Mouse (Mus musculus): Measurements from ENCODE around the gene Maz. TPM values are rescaled to one million over a fixed set of nuclear protein-coding genes. Genes with fewer than 3 reads are reported as not detected.
A peak's percentile ranks its signal among the peaks of the same experiment; 100 is the strongest.

The Maz gene
- polyA plus RNA-seq (2012) = 173 and 193 TPM in 2 replicates

DNA sequence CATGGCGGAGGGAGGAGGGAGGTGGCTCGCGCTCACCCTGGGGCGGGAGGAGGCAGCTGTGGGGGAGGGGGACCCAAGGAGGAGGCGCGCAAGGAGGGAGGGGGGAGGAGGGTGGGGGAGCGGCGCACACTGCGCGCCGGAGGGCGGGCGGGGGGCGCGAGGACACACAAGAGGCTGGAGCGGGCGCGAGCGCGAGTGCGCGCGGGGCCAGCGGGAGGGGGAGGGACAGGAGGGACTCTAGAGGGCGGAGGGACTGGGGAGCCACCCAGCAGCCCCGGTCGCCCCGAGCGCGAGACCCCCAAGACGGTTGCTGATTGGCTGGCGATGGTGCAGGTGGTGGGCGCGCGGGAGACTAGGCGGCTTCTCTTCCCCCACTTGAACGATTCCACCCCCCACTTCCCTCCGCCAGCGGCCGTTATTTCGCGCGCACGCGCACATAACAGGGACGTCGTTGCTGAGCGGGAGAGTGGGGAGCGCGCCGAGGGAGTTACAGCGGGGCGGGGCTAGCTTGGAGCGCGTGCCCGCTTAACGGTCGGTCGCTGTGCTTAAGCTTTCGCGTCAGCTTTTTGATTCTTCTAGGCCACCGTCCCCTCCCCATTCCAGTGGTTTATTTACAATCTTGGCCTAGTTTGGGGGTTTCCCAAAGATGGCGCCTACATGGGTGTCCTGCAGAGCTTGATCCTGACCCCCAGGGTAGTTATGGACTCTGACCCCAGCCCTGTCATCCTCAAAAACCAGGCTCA, at the start of gene Maz:
Gene Maz (minus strand): TSS at position 54 of the 743 bp plus-strand sequence.
- Histone ChIP-seq H3K27me3 (ENCODE audit: control insufficient read depth) (no peaks in the 10 kb centered on the region), H3K9me3 (ENCODE audit: control insufficient read depth, low read length) (no peaks in the 10 kb centered on the region), H3K4me1 (ENCODE audit: control insufficient read depth) (peaks cover 78% of the 10 kb centered on the region), H3K4me3 (replicated peaks) (peak within 1 kb of the TSS; percentile 94), H3K36me3 (ENCODE audit: control insufficient read depth) (peaks cover 85% of the 10 kb centered on the region)
- TF ChIP-seq GATA1 (IDR thresholded peaks at IDR 0.05; ENCODE audit: low read length) = no peak
- no peak for TF ChIP-seq TAL1 (IDR thresholded peaks at IDR 0.05; ENCODE audit: low read length)

DNA sequence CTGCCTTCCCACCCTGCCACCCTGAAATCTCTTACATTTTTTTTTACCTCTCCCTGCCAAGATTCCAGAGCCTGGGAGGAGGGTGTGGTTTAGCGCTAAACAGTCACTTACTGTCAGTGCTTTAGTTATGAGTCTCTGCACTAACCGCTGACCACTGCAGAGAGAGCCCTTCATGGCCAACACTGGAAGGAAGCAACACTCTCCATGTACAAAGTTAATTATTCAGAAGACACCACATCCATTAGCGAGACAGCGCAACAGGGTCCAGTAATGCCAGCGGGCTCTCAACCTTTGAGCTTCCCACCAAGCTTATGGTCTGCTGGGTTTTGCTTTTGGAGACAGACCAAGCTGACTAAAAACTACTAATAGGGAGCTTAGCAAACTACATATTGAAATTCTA, 49.4 kb upstream of the Maz start:
- H3K27me3 ChIP-seq (ENCODE audit: control insufficient read depth) = no peaks in the 10 kb centered on the region
- no peaks in the 10 kb centered on the region for H3K36me3 ChIP-seq (ENCODE audit: control insufficient read depth)
- H3K9me3 ChIP-seq (ENCODE audit: control insufficient read depth, low read length) = peaks cover 3% of the 10 kb centered on the region
- H3K4me3 ChIP-seq (replicated peaks) = no peak overlapping the region
- 0 out of 2 replicates have a peak, but pooled peaks cover 2% of the 10 kb centered on the region for H3K4me1 ChIP-seq (ENCODE audit: control insufficient read depth)
- TF ChIP-seq TAL1 (IDR thresholded peaks at IDR 0.05; ENCODE audit: low read length) = no peak
- no peak for TF ChIP-seq GATA1 (IDR thresholded peaks at IDR 0.05; ENCODE audit: low read length)

DNA sequence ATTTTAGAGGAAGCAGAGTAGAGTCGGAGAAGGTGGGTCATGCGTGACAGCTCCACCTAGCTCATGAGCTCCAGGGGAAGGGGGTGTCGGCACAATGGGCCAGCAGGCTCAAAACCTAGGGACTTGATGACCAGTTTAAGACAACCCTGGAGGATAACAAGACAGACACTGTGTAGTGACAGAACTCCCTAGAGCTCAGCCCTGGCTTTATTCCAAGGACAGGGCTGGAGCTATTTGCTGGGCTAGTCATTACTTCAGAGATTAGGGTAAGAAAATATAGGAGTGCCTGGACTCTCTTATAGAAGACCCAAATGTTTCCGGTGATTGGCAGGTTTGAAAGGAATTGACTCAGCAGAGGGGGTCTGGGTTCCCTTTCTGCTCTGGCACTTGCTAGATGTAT, 46.4 kb upstream of the Maz start:
- Histone ChIP-seq H3K27me3 (ENCODE audit: control insufficient read depth) (no peaks in the 10 kb centered on the region), H3K4me1 (ENCODE audit: control insufficient read depth) (0 out of 2 replicates have a peak, but pooled peaks cover 2% of the 10 kb centered on the region), H3K36me3 (ENCODE audit: control insufficient read depth) (no peaks in the 10 kb centered on the region), H3K4me3 (replicated peaks) (no peak overlapping the region), H3K9me3 (ENCODE audit: control insufficient read depth, low read length) (peaks cover 3% of the 10 kb centered on the region)
- TF ChIP-seq GATA1 (IDR thresholded peaks at IDR 0.05; ENCODE audit: low read length) (no peak), TAL1 (IDR thresholded peaks at IDR 0.05; ENCODE audit: low read length) (no peak)

DNA sequence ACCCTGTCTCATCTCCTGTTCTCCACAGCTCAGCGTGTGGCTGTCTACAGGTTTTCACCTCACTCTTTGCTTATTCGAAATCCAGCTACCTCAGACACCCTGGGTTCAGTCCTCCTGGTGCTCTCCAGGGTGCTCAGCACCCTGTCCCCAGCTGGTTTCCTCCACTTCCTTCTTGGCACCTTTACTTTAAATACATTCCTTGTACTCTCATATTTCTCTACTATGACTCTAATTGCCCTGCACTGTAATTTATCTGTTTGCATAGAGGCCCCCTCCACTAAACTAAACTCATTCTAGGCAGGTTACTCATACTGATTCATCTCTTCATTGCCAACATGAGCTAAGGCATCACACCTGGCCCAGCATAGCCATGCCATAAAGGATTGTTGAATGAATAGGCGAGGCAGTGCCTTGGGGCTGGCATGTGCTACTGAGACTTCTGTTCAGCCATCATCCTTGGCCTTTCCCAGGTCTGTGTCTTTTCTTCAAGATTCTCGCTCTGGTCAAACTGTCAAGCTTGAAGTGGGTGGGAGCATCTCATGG, 44.1 kb upstream of the Maz start:
- no peak for TF ChIP-seq GATA1 (IDR thresholded peaks at IDR 0.05; ENCODE audit: low read length)
- no peak for TF ChIP-seq TAL1 (IDR thresholded peaks at IDR 0.05; ENCODE audit: low read length)
- H3K9me3 ChIP-seq (ENCODE audit: control insufficient read depth, low read length) = peaks cover 3% of the 10 kb centered on the region
- H3K36me3 ChIP-seq (ENCODE audit: control insufficient read depth) = no peaks in the 10 kb centered on the region
- no peak overlapping the region for H3K4me3 ChIP-seq (replicated peaks)
- H3K27me3 ChIP-seq (ENCODE audit: control insufficient read depth) = no peaks in the 10 kb centered on the region
- H3K4me1 ChIP-seq (ENCODE audit: control insufficient read depth) = no peaks in the 10 kb centered on the region

DNA sequence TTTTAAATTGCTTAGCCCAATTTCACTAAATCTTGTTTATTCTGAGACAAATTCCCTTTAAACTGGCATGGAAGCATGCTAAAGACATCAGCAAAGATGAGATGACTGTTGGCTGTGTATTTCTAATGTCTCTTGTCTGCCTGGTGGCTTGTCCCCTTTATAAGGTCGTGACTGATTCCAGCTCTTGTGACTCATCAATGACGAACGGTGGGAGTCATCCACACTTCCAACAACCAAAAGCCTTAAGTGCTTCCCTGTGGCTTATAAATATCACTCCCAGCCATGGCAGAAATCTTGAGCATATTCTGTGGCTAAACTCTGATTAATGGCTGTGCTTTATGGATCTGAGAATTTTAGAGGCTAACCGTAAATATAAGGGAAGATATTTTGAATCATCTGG, 39.5 kb upstream of the Maz start:
- TF ChIP-seq GATA1 (IDR thresholded peaks at IDR 0.05; ENCODE audit: low read length) = no peak
- TF ChIP-seq TAL1 (IDR thresholded peaks at IDR 0.05; ENCODE audit: low read length) = no peak
- Histone ChIP-seq H3K27me3 (ENCODE audit: control insufficient read depth) (no peaks in the 10 kb centered on the region), H3K4me1 (ENCODE audit: control insufficient read depth) (peaks cover 4% of the 10 kb centered on the region; the same call in 1 of the 2 replicates), H3K36me3 (ENCODE audit: control insufficient read depth) (no peaks in the 10 kb centered on the region), H3K4me3 (replicated peaks) (no peak overlapping the region), H3K9me3 (ENCODE audit: control insufficient read depth, low read length) (no peaks in the 10 kb centered on the region)

DNA sequence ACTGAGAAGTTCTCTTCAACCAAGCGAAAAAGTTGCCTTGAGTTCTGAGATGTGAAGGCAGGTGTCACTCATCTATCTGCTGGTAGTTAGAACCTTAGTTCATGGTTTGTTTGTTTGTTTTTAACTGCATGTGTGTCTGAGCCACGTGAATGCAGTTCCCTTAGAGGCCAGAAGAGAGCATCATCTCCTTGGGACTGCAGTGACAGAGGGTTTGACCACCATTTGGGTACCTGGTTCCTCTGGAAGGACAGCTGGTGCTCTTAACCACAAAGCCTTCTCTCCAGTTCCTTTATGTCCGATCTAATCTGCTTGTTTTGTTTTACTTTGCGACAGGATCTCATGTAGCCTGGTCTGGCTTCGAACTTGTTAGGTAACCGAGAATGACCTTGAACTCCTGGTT, 38.7 kb upstream of the Maz start:
- Histone ChIP-seq H3K4me3 (replicated peaks) (no peak overlapping the region), H3K36me3 (ENCODE audit: control insufficient read depth) (no peaks in the 10 kb centered on the region), H3K9me3 (ENCODE audit: control insufficient read depth, low read length) (no peaks in the 10 kb centered on the region), H3K27me3 (ENCODE audit: control insufficient read depth) (peaks cover 2% of the 10 kb centered on the region; the same call in 1 of the 2 replicates), H3K4me1 (ENCODE audit: control insufficient read depth) (peaks cover 4% of the 10 kb centered on the region; the same call in 1 of the 2 replicates)
- TF ChIP-seq TAL1 (IDR thresholded peaks at IDR 0.05; ENCODE audit: low read length) (no peak), GATA1 (IDR thresholded peaks at IDR 0.05; ENCODE audit: low read length) (no peak)

DNA sequence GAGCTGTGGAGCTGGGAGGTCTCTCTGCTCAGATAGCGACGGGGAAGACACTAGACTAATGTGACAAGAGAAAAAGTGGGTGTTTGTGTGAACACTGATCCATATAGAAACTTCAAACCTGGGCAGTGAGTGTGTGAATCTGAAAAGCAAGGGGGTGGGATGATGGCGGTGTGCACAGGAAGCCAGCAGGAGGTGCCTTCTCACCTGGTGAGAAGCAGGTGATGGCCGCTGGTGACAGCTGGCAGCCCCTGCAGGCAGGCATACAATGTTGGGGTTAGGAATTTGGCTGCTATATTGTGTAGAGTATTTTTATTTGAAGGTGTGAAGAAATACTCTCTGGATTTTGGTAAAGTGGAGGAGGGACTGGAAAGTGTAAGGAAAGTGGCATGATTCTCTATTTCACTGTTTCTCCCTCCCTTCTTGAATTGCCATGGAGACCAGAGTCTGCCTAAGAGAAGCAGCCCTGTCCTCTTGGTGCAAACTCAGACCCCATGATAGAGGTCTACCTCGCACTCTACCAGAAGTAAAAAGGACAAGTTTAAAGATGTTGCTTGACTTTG, 28.3 kb upstream of the Maz start:
- Histone ChIP-seq H3K4me1 (ENCODE audit: control insufficient read depth) (no peaks in the 10 kb centered on the region), H3K4me3 (replicated peaks) (no peak overlapping the region), H3K27me3 (ENCODE audit: control insufficient read depth) (peaks cover 48% of the 10 kb centered on the region), H3K9me3 (ENCODE audit: control insufficient read depth, low read length) (no peaks in the 10 kb centered on the region), H3K36me3 (ENCODE audit: control insufficient read depth) (no peaks in the 10 kb centered on the region)
- TF ChIP-seq GATA1 (IDR thresholded peaks at IDR 0.05; ENCODE audit: low read length) (no peak), TAL1 (IDR thresholded peaks at IDR 0.05; ENCODE audit: low read length) (no peak)

DNA sequence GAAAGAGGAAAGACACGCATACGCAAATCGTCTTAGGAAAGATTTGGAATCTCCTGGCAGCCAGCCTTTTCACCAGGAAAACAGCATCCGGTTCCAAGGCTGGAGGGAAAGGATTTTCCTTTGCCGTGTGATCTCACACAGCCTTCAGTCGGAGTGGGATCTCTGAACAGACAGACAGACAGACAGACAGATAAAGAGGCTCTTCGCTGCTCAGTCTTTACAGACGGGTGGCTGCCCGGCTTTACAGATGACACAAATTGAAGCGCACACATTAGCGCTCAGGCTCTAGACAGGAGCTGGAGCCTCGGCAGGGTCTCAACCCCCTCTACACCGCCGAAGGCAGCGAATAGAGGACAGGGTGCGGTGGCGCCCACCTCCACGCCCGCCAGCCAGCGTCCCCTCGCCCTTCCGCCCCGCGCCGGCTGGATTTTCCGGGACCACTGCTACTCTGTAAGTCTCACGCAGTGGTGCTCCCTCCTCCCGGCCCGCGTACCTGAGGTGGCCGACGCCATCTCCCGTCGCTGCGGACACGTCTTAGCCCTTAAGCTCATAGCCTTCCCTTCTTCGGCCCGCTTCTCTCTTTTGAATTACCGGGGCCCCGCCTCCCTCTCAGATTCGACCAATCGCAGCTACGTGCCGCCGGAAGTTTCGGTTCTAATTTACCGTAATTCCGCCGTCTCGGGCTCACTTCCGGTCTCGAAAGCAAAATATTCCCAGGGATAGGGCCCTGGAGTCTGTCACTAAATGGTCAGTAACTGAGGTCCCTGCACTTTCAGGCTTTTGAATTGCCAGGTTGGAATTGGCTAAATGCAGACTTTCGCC, 15.2 kb upstream of the Maz start, which contains the start of gene Kif22:
Gene Kif22 (minus strand): TSS at position 621 of the 822 bp plus-strand sequence.
- Histone ChIP-seq H3K9me3 (ENCODE audit: control insufficient read depth, low read length) (no peaks in the 10 kb centered on the region), H3K4me1 (ENCODE audit: control insufficient read depth) (peaks cover 35% of the 10 kb centered on the region), H3K36me3 (ENCODE audit: control insufficient read depth) (peaks cover 47% of the 10 kb centered on the region), H3K27me3 (ENCODE audit: control insufficient read depth) (peaks cover 2% of the 10 kb centered on the region; the same call in 1 of the 2 replicates), H3K4me3 (replicated peaks) (peak within 1 kb of the TSS; percentile 82)
- TF ChIP-seq TAL1 (IDR thresholded peaks at IDR 0.05; ENCODE audit: low read length) = no peak
- no peak for TF ChIP-seq GATA1 (IDR thresholded peaks at IDR 0.05; ENCODE audit: low read length)

All from erythroblast, embryonic 14.5 days (primary cell).